Mouse (Mus musculus): ENCODE results near the gene Srp14.

Srp14 gene

GRCm38 (mm10) chr2:118479550-118479909, at the start of gene Srp14:
TSS of gene Srp14 (minus strand) at chr2:118479711.
- DNase-seq (ENCODE audit: low spot score): peak; percentile 98

- no peak for DNase-seq (ENCODE audit: low spot score)
Observed at GRCm38 (mm10) chr2:118526545-118526944, 47.0 kb upstream of the Srp14 start.

- DNase-seq (ENCODE audit: low spot score): no peak
Observed at GRCm38 (mm10) chr2:118524811-118525210, 45.3 kb upstream of the Srp14 start.

- DNase-seq (ENCODE audit: low spot score): no peak
Observed at GRCm38 (mm10) chr2:118523163-118523730, 43.7 kb upstream of the Srp14 start.

GRCm38 (mm10) chr2:118522265-118522664, 42.8 kb upstream of the Srp14 start:
- DNase-seq (ENCODE audit: low spot score): peak; percentile 52

- DNase-seq (ENCODE audit: low spot score): peak; percentile 84
Observed at GRCm38 (mm10) chr2:118520042-118520933, 40.8 kb upstream of the Srp14 start.

GRCm38 (mm10) chr2:118512418-118513377, 33.2 kb upstream of the Srp14 start:
- DNase-seq (ENCODE audit: low spot score): no peak

- DNase-seq (ENCODE audit: low spot score): no peak
Observed at GRCm38 (mm10) chr2:118511779-118512417, 32.4 kb upstream of the Srp14 start.

GRCm38 (mm10) chr2:118510447-118511310, 31.2 kb upstream of the Srp14 start:
- DNase-seq (ENCODE audit: low spot score): peak; percentile 76

GRCm38 (mm10) chr2:118509688-118510446, 30.4 kb upstream of the Srp14 start:
- DNase-seq (ENCODE audit: low spot score): no peak

- no peak for DNase-seq (ENCODE audit: low spot score)
Observed at GRCm38 (mm10) chr2:118507126-118507525, 27.6 kb upstream of the Srp14 start.

- no peak for DNase-seq (ENCODE audit: low spot score)
Observed at GRCm38 (mm10) chr2:118500191-118500590, 20.7 kb upstream of the Srp14 start.

- no peak for DNase-seq (ENCODE audit: low spot score)
Observed at GRCm38 (mm10) chr2:118499135-118499961, 19.8 kb upstream of the Srp14 start.

- no peak for DNase-seq (ENCODE audit: low spot score)
Observed at GRCm38 (mm10) chr2:118498476-118498875, 19.0 kb upstream of the Srp14 start.

- DNase-seq (ENCODE audit: low spot score): no peak
Observed at GRCm38 (mm10) chr2:118497890-118498289, 18.4 kb upstream of the Srp14 start.

GRCm38 (mm10) chr2:118495024-118495423, 15.5 kb upstream of the Srp14 start:
- no peak for DNase-seq (ENCODE audit: low spot score)

GRCm38 (mm10) chr2:118491741-118492395, 12.4 kb upstream of the Srp14 start:
- no peak for DNase-seq (ENCODE audit: low spot score)

GRCm38 (mm10) chr2:118491281-118491731, 11.8 kb upstream of the Srp14 start:
- DNase-seq (ENCODE audit: low spot score): no peak
